Mouse (Mus musculus): ENCODE measurements around the gene Pltp.

Pltp gene

DNA sequence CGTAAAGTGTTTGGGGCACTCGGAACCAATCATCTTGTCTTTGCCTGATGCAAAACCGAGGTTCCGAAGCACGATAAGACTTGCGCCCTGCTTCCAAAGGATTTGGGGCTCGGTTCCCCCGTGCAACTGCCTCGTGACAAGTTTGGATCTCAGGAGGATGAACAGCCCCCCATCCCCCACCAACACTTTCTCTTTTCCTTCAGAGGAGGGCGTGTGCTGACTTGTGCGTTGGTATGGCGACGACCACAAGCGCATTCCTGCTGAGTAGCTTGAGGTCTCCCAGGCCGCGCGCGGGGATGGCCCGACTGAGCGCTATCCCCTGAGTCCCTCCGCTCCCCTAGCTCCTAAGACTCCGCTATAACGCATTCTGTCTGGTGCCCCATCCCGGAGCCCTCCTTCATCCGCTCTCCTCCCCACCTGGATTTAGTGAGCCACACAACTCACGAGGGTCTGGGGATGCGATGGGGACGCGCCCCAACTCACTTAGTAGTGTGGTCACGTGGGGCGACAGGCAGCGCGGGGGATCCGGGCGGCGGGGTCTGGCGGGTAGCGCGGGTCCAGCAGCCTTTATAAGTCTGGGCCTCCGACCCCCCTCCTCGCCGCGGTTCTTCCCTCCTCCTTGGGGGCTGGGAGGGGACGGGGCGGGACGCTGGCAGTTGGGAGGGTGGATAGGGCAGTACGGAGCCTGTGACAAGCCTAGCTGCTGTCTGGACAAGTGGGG is at the start of gene Pltp:
Pltp (minus strand) TSS at position 611 of the 721 bp plus-strand sequence.
- peak; percentile 50 to 56 for DNase-seq

- peak; percentile 33 to 38 for DNase-seq
Observed at GRCm38 (mm10) chr2:164906071-164906470, 48.6 kb upstream of the Pltp start.

- DNase-seq = no peak
Observed at GRCm38 (mm10) chr2:164903496-164903895, 46.0 kb upstream of the Pltp start.

GRCm38 (mm10) chr2:164901380-164901779 is 43.9 kb upstream of the Pltp start:
- no peak for DNase-seq

- DNase-seq = no peak
Observed at GRCm38 (mm10) chr2:164899723-164900459, 42.4 kb upstream of the Pltp start.

GRCm38 (mm10) chr2:164899034-164899433 is 41.5 kb upstream of the Pltp start:
- DNase-seq = no peak

- peak; percentile 55 to 57 for DNase-seq
Observed at GRCm38 (mm10) chr2:164898008-164898407, 40.5 kb upstream of the Pltp start.

- no peak for DNase-seq
Observed at GRCm38 (mm10) chr2:164895885-164896284, 38.4 kb upstream of the Pltp start.

GRCm38 (mm10) chr2:164894644-164895043 is 37.1 kb upstream of the Pltp start:
- no peak for DNase-seq

DNA sequence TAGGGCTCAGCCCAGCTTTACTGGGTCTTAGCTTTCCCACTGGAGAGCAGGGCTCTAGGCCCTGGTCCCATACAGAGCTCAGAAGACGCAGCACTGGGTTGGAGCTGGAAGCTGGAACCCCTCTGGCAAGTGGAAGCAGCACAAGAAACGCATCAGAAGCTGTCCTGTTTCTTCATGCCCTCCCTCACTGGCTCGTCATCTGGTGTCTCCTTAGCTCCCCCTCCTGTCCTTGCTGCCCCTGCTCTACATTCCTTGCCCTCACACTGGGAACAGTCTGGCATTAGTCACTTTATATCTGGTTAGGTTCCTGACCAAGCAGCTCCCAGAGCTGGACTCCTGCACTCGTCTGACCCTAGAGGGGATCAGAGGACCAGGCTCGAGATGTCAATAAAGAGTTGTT is 36.5 kb upstream of the Pltp start:
- DNase-seq = no peak

DNA sequence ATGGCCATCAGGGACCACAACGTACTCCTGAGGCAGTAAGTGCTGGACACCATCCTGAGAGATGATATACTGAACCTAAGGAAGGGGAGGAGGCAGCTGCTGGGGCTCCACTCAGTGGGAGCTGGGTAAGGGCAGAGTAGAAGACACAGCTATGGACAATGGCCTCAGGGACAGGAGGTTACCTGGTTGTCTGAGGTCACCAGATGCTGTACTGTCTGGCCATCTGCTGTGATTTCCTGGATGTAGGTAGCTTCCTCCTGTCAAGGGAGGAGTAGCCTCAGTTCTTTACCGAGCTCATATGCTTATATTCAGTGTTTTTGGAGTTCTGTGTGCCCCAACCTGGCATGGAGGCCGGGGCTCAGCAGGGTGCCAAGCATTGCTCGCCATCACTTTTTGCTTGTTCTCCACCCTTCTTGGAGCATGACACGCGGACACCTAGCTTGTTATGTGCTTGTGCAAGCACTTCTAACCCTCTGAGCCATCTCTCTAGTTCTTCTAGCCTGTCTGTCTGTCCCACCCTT is 35.2 kb upstream of the Pltp start:
- no peak for DNase-seq

DNA sequence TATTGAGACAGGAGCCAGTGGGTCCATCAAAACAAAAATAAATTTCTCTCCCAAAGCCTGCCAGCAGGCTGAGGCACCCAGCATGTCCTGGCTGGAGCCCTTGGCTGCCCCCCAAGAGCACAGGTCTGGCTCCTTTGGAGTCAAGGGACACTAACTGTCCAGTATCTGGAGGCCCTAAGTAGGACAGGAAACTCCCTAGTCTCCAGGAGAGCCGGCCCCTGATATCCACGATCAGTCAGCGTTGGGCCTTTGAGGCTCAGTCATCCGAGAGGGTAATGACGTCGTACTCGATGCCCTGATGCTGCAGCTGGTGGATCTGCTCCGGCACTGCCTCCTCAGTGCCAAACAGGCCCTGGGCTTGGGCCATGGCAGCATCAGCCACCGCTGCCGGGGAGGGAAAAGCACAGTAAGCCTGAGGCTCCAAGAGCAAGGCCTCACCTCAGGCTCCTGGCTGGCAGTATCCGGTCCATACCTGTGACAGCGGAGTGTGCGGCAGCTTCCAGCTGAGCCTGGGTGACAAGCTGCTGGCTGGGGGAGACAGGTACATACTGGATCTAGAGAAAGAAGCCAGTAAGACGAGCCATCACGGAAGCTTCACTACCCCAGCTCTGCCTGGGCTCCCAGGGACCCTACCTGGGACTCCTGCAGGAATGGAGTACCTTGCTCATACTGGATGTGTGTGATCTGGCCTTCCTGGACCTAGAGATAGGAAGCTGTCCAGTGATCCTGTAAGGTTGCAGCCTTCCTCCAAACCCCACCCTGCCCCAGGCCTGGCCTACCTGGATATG is 34.6 kb upstream of the Pltp start:
- DNase-seq = no peak

GRCm38 (mm10) chr2:164891056-164891834 is 33.7 kb upstream of the Pltp start:
- no peak for DNase-seq

DNA sequence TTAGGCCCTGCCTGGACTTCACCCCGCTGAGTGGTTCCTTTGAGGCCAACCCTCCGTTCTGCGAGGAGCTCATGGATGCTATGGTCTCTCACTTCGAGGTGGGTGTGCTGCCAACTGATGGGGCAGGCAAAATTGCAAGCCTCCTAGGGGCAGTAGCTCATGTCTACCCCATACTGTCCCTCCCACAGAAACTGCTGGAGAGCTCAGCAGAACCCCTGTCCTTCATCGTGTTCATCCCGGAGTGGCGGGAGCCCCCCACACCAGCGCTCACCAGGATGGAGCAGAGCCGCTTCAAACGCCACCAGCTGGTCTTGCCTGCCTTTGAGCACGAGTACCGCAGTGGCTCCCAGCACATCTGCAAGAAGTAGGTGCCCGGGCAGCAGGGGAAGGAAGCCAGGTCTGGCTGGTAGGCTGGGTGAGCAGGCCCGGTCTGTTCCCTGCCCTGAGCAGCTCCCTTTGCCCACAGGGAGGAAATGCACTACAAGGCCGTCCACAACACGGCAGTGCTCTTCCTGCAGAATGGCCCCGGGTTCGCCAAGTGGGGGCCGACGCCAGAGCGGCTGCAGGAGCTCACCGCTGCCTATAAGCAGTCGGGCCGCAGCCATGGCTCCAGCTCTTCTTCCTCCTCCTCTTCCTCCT is 33.0 kb upstream of the Pltp start:
- no peak for DNase-seq

GRCm38 (mm10) chr2:164889960-164890359 is 32.4 kb upstream of the Pltp start:
- no peak for DNase-seq

- DNase-seq = no peak
Observed at GRCm38 (mm10) chr2:164888996-164889395, 31.5 kb upstream of the Pltp start.

DNA sequence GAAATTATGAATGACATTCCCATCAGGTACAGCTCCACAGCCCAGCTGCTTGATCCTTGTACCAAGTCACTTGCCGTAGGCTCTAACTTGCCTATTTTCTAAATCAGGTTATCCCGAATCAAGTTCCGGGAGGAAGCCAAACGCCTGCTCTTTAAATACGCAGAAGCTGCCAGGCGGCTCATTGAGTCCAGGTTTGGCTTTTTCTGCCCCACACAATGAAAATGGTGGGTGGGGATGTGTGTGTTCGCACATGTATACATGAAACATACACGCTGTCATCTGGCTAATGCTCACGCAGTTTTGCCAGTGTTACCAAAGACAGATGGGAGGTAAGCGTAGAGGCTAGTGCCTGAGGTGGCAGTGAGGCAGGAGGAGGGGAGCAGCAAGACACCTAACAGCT is 29.1 kb upstream of the Pltp start:
- no peak for DNase-seq

DNA sequence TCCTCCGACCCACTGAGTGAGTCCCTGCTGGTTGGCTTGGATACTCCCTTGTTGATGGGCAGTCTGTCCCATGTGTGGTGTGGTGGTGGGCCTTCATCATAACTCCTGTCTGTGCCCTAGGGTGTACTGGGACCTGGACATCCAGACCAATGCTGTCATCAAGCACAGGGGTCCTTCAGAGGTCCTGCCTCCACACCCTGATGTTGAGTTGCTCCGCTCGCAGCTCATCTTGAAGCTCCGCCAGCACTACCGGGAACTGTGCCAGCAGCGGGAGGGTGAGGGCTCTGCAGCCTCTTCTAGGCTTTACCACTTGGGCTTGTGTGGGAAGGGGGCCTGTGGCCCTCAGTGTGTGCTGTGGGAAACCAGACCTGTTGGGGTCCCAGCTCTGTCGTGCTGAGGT is 28.3 kb upstream of the Pltp start:
- DNase-seq = no peak

GRCm38 (mm10) chr2:164882619-164883018 is 25.1 kb upstream of the Pltp start:
- DNase-seq = peak; percentile 65 to 71

DNA sequence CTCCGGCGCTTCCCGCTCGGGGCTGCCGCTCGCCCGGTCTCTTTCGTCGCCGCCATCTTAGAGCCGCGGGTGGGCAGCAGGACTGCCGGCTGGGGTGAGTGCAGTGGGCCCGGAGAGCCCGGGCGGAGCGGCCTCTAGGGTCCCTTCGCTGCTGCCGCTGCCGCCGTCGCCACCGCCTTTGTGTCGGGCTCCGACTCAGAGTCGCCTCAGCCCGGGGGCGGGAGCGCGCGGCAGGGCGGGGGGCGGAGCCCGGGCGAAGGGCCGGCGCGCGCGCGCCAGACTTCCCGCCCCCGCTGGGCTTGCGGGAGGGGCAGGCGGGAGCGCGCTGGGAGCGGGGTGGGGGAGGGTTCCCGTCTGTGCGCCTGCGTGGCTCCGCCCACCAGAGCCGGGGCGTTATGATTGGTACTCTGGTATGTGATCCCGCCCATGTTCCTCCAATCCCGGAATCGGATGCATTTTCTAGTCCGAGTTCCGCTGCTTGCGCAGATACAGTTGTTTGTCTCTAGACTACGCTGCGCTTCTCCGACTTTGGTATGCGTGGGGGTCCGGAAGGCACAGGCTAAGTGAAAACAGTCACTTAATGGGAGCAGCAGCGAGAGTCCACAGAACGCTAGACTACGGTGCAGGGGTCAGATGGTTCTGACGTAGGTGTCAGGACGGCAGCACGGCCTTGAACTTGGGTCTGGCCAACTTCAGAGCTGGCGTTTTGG is 22.2 kb upstream of the Pltp start:
- DNase-seq = peak; percentile 95

DNA sequence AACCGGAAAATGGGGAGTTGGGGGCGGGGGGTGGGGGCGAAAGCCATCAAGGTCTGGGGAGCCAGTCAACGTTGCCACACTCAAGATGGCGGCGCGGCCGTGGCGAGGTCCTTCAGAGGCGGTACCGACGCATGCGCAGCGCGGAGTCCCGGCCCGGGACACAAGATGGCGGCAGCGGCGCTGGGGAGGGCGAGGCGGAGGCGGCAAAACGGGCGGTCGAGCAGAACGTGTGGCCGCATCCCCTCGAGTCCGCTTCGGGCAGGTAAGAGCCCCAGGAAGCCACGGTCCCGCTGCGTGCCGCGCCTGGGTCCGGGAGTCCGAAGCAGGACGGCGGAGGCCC is 21.7 kb upstream of the Pltp start, which contains the start of gene Pcif1:
Pcif1 (plus strand) TSS at position 77 of the 340 bp plus-strand sequence.
- peak; percentile 95 to 96 for DNase-seq

Measured in B cell, adult 2 months (primary cell).